Mouse (Mus musculus) limb, embryonic 13.5 days (tissue): ENCODE data around the gene Isca1. TPM values are rescaled to one million over a fixed set of nuclear protein-coding genes. Genes with fewer than 3 reads are reported as not detected.

ENCODE experiments used
- ATAC-seq: fragments of 200-750 bp; cut with Nextera tagmentation; 2 replicates; pipeline ENCODE4 v1.8.0; 2017; ENCODE audit warnings: low read depth, moderate number of reproducible peaks, moderate TSS enrichment; ENCODE audit not compliant: low FRiP score
- H3K27ac ChIP-seq: fragments of 300-500 bp; sonication (generic); 2 replicates; pipeline ENCODE4 v1.5.1; 2015; ENCODE audit warnings: inconsistent platforms, mild to moderate bottlenecking, moderate library complexity
- H3K27me3 ChIP-seq: fragments of 300-500 bp; sonication (generic); 2 replicates; pipeline ENCODE4 v1.6.1; 2015; ENCODE audit warnings: mild to moderate bottlenecking, inconsistent platforms
- H3K36me3 ChIP-seq: fragments of 300-500 bp; sonication (generic); 2 replicates; pipeline ENCODE4 v1.6.1; 2015; ENCODE audit warnings: inconsistent platforms, mild to moderate bottlenecking, moderate library complexity
- H3K4me1 ChIP-seq: fragments of 300-500 bp; sonication (generic); 2 replicates; pipeline ENCODE4 v1.6.1; 2015; ENCODE audit warnings: inconsistent platforms
- H3K4me2 ChIP-seq: fragments of 300-500 bp; sonication (generic); replicated peaks from 2 replicates; pipeline ENCODE4 v1.6.1; 2015; ENCODE audit warnings: inconsistent platforms, mild to moderate bottlenecking, moderate library complexity
- H3K4me3 ChIP-seq: fragments of 300-500 bp; sonication (generic); 2 replicates; pipeline ENCODE4 v1.5.1; 2015; ENCODE audit warnings: moderate library complexity, mild to moderate bottlenecking, inconsistent platforms
- H3K9ac ChIP-seq: fragments of 300-500 bp; sonication (generic); 2 replicates; pipeline ENCODE4 v1.6.1; 2015; ENCODE audit warnings: mild to moderate bottlenecking, inconsistent platforms
- H3K9me3 ChIP-seq: fragments of 300-500 bp; sonication (generic); 2 replicates; pipeline ENCODE4 v1.6.1; 2016; ENCODE audit warnings: inconsistent platforms
- WGBS: fragments of 180-500 bp; shearing (Covaris S2); methylation state at CpG from one replicate; pipeline ENCODE4 v1.1.7; 2015; 5-methylcytosine and 5-hydroxymethylcytosine counted together
- polyA plus RNA-seq: library from polyadenylated mRNA; unstranded; fragments of >200 nt; fragmentation: Nextera tagmentation; extraction: Ambion mirVana; gene quantifications from 2 replicates; pipeline ENCODE4 v1.2.1, GENCODE M21; 2015

Gene Isca1
- polyA plus RNA-seq, 1 experiment from 2014 or later, result 116 TPM

DNA sequence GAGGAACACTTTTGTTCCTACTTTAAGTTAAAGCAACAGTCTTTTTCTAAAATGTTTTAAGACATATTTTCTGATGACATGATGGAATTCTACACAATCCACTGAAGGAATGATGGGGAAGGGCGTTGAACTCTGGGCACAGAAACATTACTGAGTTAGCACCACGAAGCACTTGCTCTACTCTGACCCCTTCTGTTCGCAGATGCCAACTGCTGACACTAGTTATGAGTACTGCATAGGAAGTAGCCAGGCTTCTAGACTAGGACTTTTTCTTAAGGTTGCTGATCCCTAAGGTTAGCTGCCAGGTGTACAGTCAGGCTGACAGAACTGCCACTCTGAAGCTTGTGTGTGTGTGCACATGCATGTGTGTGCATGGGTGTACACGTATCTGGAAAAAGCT, 9.6 kb upstream of the Isca1 start:
- 86% methylated on average over 4 of the region's 4 CpGs for WGBS
- H3K27me3 ChIP-seq, result no peaks in the 10 kb centered on the region
- no peak overlapping the region for H3K9ac ChIP-seq
- H3K9me3 ChIP-seq, result no peaks in the 10 kb centered on the region
- H3K27ac ChIP-seq, result no peak overlapping the region
- H3K4me3 ChIP-seq, result no peak overlapping the region
- H3K4me1 ChIP-seq, result no peaks in the 10 kb centered on the region
- no peak for ATAC-seq
- no peak overlapping the region for H3K4me2 ChIP-seq
- peaks cover 91% of the 10 kb centered on the region for H3K36me3 ChIP-seq

DNA sequence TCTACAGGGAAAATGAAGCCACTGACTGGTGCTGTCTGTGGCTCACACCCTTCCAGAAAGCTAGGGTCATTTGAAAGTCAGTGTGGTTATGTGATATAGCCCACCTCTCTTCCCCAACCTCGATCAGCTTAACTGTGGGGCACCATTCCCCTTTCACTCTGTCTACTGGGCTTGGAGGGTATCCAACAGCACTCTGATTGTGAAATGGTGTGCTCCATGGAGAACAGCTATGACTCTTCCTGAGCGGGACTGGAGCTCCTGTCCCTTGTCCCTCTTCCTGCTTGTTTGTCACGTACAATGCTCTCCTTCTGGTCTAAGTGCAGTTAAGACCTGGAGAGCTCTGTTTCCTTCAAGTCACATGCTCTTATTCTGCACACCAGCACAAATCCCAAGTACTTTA, 5.6 kb upstream of the Isca1 start:
- no peak for ATAC-seq
- WGBS, result 86% methylated on average over 3 of the region's 3 CpGs

DNA sequence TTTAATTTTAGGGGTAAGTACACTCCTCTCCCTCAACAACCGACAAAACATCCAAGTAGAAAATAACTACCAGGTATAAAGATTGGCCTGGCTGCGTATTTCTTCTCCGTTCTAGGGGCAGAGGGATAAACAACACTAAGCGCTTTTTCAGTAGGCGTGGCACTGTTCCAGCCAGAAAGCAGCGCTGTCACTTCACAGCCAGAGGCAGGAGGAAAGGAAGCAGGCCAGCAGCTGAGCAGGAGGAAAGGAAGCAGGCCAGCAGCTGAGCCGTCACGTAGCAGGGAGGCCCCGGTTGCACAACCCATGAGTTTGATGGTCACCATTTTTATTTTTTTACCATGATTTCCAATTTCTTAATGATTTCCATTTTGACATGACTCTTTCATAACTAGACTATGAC, 1.6 kb upstream of the Isca1 start:
- Histone ChIP-seq H3K4me3 (no peak overlapping the region), H3K27me3 (no peaks in the 10 kb centered on the region), H3K9ac (no peak overlapping the region), H3K4me1 (peaks cover 37% of the 10 kb centered on the region), H3K36me3 (peaks cover 36% of the 10 kb centered on the region), H3K27ac (peak overlapping the region; percentile 98), H3K4me2 (no peak overlapping the region), H3K9me3 (no peaks in the 10 kb centered on the region)
- WGBS, result 65% methylated on average over 9 of the region's 9 CpGs
- no peak for ATAC-seq

More for the DNA sequence above, 5.6 kb upstream of the Isca1 start:
- Histone ChIP-seq H3K4me3 (no peak overlapping the region), H3K4me2 (no peak overlapping the region), H3K27ac (no peak overlapping the region), H3K36me3 (peaks cover 72% of the 10 kb centered on the region), H3K9me3 (no peaks in the 10 kb centered on the region), H3K9ac (no peak overlapping the region), H3K4me1 (peaks cover 9% of the 10 kb centered on the region), H3K27me3 (no peaks in the 10 kb centered on the region)

DNA sequence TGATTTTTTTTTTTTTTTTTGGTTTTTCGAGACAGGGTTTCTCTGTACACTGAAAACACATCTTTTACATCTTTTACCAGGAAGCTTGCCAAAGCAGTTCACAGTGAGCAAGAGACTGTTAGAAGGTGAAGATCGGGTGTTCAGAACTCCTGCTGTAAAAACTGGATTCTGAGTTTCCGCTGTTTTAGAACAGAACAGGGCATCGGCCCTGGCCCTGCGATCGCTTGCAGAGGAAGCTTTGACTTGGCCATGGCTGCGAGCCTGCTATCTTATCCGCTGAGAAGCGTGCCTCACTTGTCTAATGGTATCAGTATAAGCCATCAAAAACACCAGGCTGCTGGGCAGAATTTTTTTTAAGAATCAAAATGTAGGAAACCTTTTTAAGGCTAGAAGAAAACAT, 1.2 kb upstream of the Isca1 start:
- Histone ChIP-seq H3K27ac (peak overlapping the region; percentile 98), H3K36me3 (peaks cover 32% of the 10 kb centered on the region), H3K9me3 (no peaks in the 10 kb centered on the region), H3K9ac (no peak overlapping the region; the same call in 1 of the 2 replicates), H3K4me2 (peak overlapping the region; percentile 80), H3K4me3 (peak overlapping the region; percentile 86), H3K27me3 (no peaks in the 10 kb centered on the region), H3K4me1 (peaks cover 41% of the 10 kb centered on the region)
- WGBS, result 69% methylated on average over 9 of the region's 9 CpGs
- no peak for ATAC-seq

DNA sequence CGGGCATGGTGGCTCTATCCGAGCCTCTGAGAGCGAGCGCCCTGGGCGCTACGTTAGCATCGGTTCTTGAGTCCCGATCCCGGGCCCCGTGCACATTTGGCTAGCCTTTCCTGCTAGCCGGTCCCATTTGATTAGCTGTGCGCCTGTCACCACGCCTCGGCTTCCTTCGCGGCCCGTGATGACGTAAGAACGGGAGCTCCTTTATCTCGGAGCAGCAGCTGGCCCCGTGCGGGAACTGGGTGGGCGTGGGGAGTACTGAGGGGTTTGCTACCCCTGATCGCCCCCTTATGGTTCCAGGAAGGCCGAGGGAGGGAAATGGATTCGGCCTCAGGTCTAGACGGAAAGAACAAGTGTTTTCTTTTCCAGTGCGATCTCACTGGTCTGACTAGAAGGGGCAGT, 553 bp upstream of the Isca1 start:
- Histone ChIP-seq H3K4me1 (peaks cover 43% of the 10 kb centered on the region), H3K9me3 (no peaks in the 10 kb centered on the region), H3K4me2 (peak overlapping the region; percentile 80), H3K9ac (peak overlapping the region; percentile 68), H3K36me3 (peaks cover 26% of the 10 kb centered on the region), H3K27me3 (no peaks in the 10 kb centered on the region), H3K27ac (peak overlapping the region; percentile 98), H3K4me3 (peak overlapping the region; percentile 86)
- under 1% methylated on average over 28 of the region's 28 CpGs for WGBS
- peak; percentile 85 for ATAC-seq

DNA sequence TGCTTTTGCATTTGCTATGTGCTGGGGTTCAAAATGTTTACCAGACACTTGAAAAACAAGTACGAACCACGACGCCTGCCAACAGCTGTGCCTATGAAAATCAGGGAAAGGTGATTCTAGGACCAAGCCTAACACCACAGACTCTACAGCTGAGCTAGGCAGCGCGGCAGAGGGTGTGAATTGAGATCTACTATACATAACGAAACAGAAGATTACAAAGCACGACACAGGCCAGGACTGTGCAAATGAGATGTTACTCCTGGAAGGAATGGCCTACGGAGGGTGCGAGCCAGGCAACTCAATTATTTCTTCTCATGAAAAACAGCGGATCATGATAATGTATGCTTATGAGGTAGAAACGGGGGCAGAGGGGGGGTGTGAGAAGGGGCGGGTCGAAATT, 1.1 kb downstream of the Isca1 start:
- H3K9me3 ChIP-seq, result no peaks in the 10 kb centered on the region
- whole genome bisulfite sequencing, result 38% methylated on average over 13 of the region's 13 CpGs
- H3K36me3 ChIP-seq, result peaks cover 21% of the 10 kb centered on the region
- ATAC-seq, result no peak
- no peaks in the 10 kb centered on the region for H3K27me3 ChIP-seq
- H3K4me3 ChIP-seq, result peak overlapping the region; percentile 86
- H3K9ac ChIP-seq, result peak overlapping the region; percentile 90
- 0 out of 2 replicates have a peak overlapping the region, but pooled peaks have one; percentile 98 for H3K27ac ChIP-seq
- peak overlapping the region; percentile 80 for H3K4me2 ChIP-seq
- peaks cover 43% of the 10 kb centered on the region for H3K4me1 ChIP-seq

DNA sequence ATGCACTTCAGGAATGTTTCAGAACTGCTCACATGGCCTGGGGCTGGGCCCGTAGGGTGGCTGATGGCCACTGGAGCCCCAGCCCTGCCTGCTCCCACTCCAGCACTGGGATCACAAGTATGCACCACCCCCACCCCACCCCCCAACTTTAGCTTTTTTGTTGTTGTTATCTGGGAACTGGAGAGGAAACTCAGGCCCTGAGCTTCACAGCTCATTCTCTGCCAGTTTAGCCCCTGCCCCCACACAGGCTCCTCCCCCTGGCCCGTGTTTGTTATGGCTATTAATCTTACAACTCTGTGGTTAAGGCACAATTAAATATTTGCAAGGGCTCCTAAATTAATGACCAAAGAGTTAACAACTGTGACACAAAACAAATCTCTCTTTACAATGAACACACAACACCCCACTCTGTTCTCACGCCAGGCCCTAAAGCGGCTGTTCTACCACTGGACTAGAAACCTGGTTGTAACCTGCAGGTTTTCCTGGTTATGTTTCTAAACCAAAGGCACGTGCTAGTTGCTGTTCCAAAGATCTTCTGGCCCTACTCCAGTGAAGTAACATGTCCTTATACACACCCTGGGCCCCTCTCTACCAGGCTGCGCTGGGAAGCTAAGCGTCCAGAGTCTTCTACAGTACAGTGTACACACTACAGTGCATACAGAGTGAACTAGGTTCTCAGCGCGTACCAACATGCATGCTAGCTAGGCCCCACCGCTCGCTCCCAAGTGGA, 2.7 kb downstream of the Isca1 start:
- Histone ChIP-seq H3K4me2 (peak overlapping the region; percentile 80), H3K9ac (0 out of 2 replicates have a peak overlapping the region, but pooled peaks have one; percentile 35), H3K36me3 (peaks cover 21% of the 10 kb centered on the region), H3K4me3 (no peak overlapping the region), H3K4me1 (peaks cover 43% of the 10 kb centered on the region), H3K9me3 (no peaks in the 10 kb centered on the region), H3K27me3 (no peaks in the 10 kb centered on the region), H3K27ac (no peak overlapping the region; the same call in 1 of the 2 replicates)
- WGBS, result 64% methylated on average over 11 of the region's 11 CpGs
- no peak for ATAC-seq

DNA sequence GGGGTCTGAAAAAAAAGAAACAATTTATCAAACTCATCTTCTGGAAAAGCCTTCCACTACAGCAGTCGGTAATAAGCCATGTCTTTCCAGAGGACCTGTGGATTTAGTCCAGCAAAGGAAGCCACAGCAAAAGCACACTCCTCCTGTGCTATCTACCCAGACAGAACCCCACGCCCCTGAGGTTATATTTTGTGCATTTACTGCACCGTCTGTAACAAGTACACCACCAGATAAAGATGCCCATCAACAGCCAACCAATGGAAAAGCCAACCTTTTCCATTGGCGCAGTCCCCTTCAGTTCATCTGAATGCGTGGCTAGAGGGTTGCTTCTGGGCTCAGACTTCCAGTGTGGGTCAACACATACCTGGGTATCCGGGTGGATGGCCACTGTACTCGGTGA, 6.8 kb downstream of the Isca1 start:
- 92% methylated on average over 7 of the region's 7 CpGs for WGBS

DNA sequence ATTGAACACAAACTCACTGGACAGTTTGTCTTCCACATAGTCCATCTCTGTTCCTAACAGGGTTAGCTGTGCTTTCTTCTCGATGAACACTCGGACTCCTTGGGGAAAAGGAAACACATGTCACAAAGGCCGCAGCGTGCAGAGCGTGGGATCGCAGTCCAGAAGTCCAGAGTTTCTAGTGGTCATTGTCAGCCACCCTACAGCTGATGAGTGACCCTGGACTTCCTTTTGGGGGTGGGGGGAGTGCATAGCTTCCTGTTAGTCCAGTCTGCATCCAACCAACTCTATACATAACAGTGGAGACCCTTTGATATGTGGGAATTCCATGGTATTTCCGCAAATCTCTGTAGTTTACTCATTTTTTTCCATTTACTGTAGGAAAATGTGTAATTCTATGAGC, 12.7 kb downstream of the Isca1 start:
- no peak for ATAC-seq
- Histone ChIP-seq H3K4me1 (no peaks in the 10 kb centered on the region), H3K9me3 (no peaks in the 10 kb centered on the region), H3K36me3 (peaks cover 74% of the 10 kb centered on the region), H3K9ac (no peak overlapping the region), H3K27ac (no peak overlapping the region), H3K27me3 (no peaks in the 10 kb centered on the region), H3K4me2 (no peak overlapping the region), H3K4me3 (no peak overlapping the region)
- 95% methylated on average over 7 of the region's 7 CpGs for WGBS

More for the DNA sequence above, 6.8 kb downstream of the Isca1 start:
- Histone ChIP-seq H3K4me2 (no peak overlapping the region), H3K9me3 (no peaks in the 10 kb centered on the region), H3K4me3 (no peak overlapping the region), H3K4me1 (peaks cover 21% of the 10 kb centered on the region), H3K27me3 (no peaks in the 10 kb centered on the region), H3K9ac (no peak overlapping the region), H3K36me3 (peaks cover 58% of the 10 kb centered on the region), H3K27ac (no peak overlapping the region)
- no peak for ATAC-seq

DNA sequence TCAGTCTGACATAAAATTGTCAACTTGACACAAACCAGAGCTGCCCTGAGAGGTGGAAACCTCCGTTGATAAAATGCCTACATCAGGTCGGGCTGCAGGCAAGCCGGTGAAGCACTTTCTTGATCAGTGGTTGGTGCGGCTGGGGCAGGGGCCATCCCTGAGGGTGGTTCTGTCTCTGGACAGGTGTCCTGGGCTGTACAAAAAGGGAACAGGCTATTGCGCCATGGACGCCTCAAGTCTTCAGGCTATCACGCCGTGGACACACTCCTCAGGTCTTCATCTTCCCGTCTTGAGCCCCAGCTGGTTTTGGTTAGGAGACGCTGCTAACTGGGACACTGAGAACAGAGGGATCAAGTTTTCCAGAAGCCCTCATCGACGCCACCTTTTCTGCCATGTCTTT, 19.3 kb downstream of the Isca1 start:
- H3K4me3 ChIP-seq, result no peak overlapping the region
- ATAC-seq, result no peak

DNA sequence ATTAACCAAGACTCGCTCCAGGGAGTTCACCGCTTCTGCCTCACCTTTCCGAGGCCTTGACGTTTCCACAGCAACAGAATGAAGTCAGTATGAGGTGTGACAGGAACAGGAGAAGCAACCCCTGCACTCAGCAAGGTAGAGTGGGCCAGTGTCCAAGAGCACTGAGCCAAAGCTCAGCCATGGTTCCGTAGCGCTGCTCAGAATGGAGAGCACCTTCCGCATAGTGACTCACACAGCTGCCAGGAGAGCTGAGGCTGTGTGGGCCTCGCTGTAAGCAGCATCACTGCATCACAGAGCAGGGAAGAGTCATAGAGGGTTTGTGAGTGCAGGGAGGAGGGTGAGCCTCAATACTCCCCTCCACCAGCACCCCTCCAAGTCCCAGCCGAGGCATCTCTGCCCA, 22.9 kb downstream of the Isca1 start, which contains the start of gene 1700014D04Rik:
Gene 1700014D04Rik, minus strand, starts transcription at position 42 of the 400 bp plus-strand sequence.
- no peak within 1 kb of the TSS for H3K4me3 ChIP-seq
- WGBS, result 83% methylated on average over 9 of the region's 9 CpGs
- no peak within 1 kb of the TSS for H3K4me2 ChIP-seq
- peaks cover 8% of the 10 kb centered on the region; the same call in 1 of the 2 replicates for H3K27me3 ChIP-seq
- ATAC-seq, result no peak
- no peak within 1 kb of the TSS for H3K27ac ChIP-seq
- H3K4me1 ChIP-seq, result peaks cover 12% of the 10 kb centered on the region; the same call in 1 of the 2 replicates
- no peaks in the 10 kb centered on the region for H3K36me3 ChIP-seq
- no peaks in the 10 kb centered on the region for H3K9me3 ChIP-seq
- H3K9ac ChIP-seq, result no peak within 1 kb of the TSS

More for the DNA sequence above, 19.3 kb downstream of the Isca1 start:
- Histone ChIP-seq H3K4me2 (no peak overlapping the region; the same call in 1 of the 2 replicates), H3K9ac (no peak overlapping the region), H3K36me3 (peaks cover 19% of the 10 kb centered on the region), H3K27me3 (peaks cover 8% of the 10 kb centered on the region; the same call in 1 of the 2 replicates), H3K9me3 (no peaks in the 10 kb centered on the region), H3K27ac (no peak overlapping the region), H3K4me1 (peaks cover 12% of the 10 kb centered on the region; the same call in 1 of the 2 replicates)
- WGBS, result 29% methylated on average over 12 of the region's 12 CpGs

DNA sequence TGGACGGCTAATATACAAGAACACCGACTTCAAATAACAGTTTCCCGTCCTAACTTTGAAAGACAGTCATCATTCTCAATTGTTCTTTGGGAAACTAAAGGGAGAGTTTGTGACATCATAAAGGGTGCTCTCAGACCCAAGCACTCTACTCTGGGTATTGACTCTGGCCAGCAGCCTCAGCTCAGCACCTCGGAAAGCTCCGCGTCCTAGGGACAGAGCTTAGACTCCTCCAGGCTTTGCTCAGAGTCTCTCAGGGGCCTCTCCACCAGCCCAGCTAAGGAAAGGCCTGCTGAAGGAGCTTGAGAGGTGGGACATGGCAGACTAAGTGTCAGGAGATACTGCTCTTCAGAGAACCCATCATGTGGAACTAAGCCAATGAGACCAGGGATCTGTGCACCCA, 23.4 kb downstream of the Isca1 start:
- ATAC-seq, result no peak
- Histone ChIP-seq H3K4me1 (peaks cover 12% of the 10 kb centered on the region; the same call in 1 of the 2 replicates), H3K4me3 (no peak overlapping the region), H3K27ac (no peak overlapping the region), H3K9me3 (no peaks in the 10 kb centered on the region), H3K4me2 (no peak overlapping the region), H3K36me3 (no peaks in the 10 kb centered on the region), H3K27me3 (peaks cover 8% of the 10 kb centered on the region; the same call in 1 of the 2 replicates), H3K9ac (no peak overlapping the region)
- 76% methylated on average over 6 of the region's 6 CpGs for WGBS
